Mouse (Mus musculus) R1 (cell line): ENCODE measurements around the gene Prrt2.

ENCODE experiments used
- DNase-seq: peaks from one replicate; pipeline ENCODE4 v3.0.0-alpha.2; 2018; ENCODE audit warnings: low read depth, low spot score

The Prrt2 gene

GRCm38 (mm10) chr7:127003620-127004019 lies 17.4 kb downstream of the Prrt2 start:
- DNase-seq = peak; percentile 79

- DNase-seq = no peak
Measured at GRCm38 (mm10) chr7:126999568-126999967, 21.4 kb downstream of the Prrt2 start.

DNA sequence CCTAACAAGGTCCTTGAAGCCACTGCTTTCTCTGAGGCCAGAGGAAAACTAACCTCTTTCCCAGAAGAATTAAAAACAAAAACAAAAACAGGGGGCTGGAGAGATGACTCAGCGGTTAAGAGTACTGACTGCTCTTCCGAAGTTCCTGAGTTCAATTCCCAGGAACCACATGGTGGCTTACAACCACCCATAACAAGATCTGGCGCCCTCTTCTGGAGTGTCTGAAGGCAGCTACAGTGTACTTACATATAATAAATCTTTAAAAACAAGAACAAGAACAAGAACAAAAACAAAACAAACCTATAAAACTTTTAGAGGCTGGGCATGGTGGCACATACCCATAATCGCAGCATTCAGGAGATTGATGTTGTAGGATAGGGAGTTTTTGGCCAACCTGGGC lies 24.6 kb downstream of the Prrt2 start:
- DNase-seq = peak; percentile 65

- DNase-seq = no peak
Measured at GRCm38 (mm10) chr7:126988816-126989215, 32.2 kb downstream of the Prrt2 start.

DNA sequence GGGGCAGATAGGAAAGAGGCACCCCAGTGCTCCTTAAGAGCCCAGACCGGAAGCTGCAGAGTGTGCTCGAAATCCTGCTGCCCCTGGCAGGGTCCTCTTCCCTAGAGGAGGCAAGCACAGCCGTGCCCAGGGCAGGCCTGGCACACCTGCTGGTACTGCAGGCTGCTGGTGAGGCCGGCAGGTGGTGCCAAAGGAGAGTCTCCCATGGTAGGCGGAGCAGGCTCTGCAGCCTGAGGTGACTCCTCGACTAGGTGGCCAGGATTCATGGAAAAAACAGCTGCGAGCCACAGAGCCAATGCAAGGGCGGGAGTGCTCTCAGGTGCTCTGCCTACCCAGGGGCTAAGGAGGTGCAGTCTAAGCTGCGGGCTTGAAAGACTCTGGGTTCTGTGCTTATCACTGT lies 34.7 kb downstream of the Prrt2 start:
- DNase-seq = peak; percentile 54

GRCm38 (mm10) chr7:126984667-126985444 lies 36.2 kb downstream of the Prrt2 start:
- no peak for DNase-seq

GRCm38 (mm10) chr7:126983113-126983512 lies 37.9 kb downstream of the Prrt2 start:
- no peak for DNase-seq

DNA sequence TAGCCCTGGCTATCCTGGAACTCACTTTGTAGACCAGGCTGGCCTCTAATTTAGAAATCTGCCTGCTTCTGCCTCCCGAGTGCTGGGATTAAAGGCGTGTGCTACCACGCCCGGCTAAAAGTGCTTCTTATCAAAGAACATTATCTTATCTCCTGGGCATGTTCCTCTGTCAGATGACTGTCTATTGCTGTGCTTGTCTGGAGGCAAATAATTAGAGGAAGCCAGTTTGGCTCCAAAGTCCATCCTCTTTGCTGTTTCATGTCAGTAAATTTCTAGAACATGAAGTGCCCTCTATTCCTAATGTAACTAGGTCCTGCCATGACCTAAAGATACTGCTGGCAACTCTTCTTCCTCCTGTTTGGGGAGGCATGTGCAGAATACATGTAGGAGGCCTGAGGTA lies 39.0 kb downstream of the Prrt2 start:
- DNase-seq = no peak

DNA sequence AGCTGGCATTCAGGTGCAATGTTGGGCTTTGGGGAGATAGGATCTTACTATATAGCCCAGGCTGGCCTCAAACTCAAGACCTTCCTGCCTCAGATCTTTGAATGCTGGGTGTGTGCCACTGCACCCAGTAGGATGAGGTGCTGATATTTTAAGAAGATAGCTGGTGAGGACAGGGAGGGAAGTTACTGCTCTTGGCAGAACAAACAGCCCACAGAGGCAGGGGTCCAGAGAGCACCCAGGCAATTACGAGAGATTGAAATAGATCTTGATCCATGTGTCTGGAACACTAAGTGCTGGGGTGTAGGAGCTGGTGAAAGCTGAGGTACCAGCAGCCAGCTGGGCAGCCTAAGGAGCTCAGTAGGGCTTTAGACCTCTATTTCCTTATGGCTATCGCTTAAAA lies 39.4 kb downstream of the Prrt2 start:
- DNase-seq = no peak

DNA sequence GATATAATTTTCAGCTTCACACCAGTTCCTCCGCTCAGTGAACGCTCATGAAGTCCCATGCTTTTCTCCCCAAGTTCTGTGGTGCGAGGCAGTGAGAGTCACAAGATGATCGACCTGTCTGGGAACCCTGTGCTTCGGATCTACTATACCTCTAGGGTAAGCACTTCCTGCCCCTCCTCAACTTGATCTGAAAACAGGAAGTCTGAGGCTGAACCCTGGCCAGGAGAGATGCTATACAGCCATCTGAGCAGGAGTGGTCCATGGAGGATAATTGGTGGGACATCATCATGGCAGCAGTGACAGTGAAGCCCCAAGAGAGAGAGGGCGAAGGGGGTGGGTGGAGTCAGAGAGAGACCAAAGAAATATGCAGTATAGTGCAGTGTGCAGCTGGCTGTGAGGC lies 42.2 kb downstream of the Prrt2 start:
- no peak for DNase-seq

DNA sequence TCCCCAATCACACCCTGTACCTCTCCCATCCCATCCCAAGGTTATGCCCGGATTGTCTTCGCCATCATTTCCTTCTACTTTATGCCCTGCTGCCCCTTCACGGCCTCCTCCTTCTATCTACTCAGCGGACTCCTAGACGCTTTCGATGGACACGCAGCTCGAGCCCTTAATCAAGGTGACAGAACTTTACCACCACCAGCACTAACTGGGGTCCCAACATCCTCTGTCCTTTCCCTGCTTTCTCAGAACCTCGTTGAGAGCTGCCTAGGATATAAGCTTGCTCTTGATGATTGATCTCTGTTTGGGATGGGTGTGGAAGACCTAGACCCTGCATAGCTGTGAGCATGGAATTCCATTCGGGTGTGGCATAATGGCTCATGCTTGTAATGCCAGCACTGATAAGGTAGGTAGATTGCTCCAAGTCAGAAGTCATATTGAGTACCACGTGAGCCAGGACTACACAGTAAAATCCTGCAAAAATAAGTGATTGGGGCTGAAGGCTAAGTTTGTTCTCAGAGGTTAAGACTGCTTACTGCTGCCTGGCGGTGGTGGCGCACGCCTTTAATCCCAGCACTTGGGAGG lies 44.0 kb downstream of the Prrt2 start:
- peak; percentile 68 for DNase-seq

DNA sequence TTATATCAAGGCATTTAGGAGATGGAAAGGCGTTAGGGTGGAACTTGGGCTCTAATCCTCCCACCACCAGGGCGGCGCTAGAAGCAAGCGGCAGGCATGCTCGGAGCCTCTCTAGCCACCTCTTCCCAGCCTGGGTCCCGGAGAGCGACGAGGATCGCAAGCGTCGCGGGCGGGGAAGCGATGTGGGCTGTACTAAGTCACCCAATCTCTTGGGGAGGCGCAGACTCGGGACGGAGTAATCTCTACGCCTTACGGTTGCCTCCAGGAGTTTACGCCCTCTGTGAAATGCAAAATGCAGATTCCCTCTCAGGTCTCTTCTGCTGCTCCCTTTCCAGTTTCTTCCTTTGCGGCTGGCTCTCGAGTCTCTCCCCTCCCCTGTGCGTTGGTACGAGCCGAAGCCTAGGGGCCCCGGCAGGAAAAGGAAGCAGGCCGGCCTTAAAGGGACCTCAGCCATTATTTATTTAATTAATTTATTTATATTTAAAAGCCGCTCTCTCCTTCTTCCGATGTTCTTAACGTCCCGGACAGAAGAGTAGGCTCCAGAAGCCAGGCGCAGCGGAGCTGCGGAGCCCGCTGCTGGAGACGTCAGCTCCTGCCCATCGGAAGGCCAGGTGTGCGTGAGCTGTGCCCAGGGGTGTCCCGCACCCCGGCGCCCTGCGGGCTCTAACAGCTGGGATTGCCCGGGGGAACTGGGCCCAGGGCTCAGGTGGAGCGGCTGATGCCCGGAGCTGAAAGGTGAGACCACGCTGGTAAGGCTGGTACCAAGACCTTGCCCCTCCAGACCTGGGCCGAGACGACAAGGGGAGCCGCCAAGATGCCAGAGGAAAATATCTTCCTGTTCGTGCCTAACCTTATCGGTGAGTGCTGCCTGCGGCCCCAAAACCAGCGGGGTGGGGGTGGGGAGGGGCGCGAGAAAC lies 44.8 kb downstream of the Prrt2 start, which contains the start of gene Cdiptos:
TSS of gene Cdiptos (minus strand) at position 149 of the 917 bp plus-strand sequence.
- DNase-seq = peak; percentile 99

GRCm38 (mm10) chr7:126975893-126975949 lies 45.3 kb downstream of the Prrt2 start, which contains the start of gene Cdipt:
Cdipt (plus strand) TSS chr7:126975914.
- no peak for DNase-seq

- DNase-seq = no peak
Measured at GRCm38 (mm10) chr7:126975493-126975892, 45.5 kb downstream of the Prrt2 start.
